Mouse (Mus musculus) liver, embryonic 14.5 days (tissue): ENCODE measurements around the gene Arhgap24. TPM values are rescaled to one million over a fixed set of nuclear protein-coding genes. Genes with fewer than 3 reads are reported as not detected.

Experiments
- ATAC-seq: fragments of 200-750 bp; cut with Nextera tagmentation; 2 replicates; pipeline ENCODE4 v1.8.0; 2017; ENCODE audit warnings: moderate number of reproducible peaks, mild to moderate bottlenecking, moderate library complexity; ENCODE audit not compliant: insufficient read depth
- DNase-seq, 3 experiments: peaks; one replicate each; pipeline ENCODE4 v3.0.0-alpha.2; 2012 to 2013; ENCODE audit warnings: low read depth in 3 of 3, low spot score in 3 of 3
- H3K27ac ChIP-seq: fragments of 300-500 bp; sonication (generic); 2 replicates; pipeline ENCODE4 v1.5.1; 2014; ENCODE audit warnings: moderate library complexity, mild to moderate bottlenecking, control low read depth, inconsistent platforms
- H3K27me3 ChIP-seq: fragments of 300-500 bp; sonication (generic); 2 replicates; pipeline ENCODE4 v1.6.1; 2014; ENCODE audit warnings: mild to moderate bottlenecking, low read length, moderate library complexity; ENCODE audit not compliant: control insufficient read depth, insufficient read depth
- H3K36me3 ChIP-seq: fragments of 300-500 bp; sonication (generic); replicated peaks from 2 replicates; pipeline ENCODE4 v1.6.1; 2014; ENCODE audit warnings: low read depth; ENCODE audit not compliant: control insufficient read depth, insufficient read depth
- H3K4me1 ChIP-seq, 2 experiments: fragments of 200-500 bp in 1 of 2; fragments of 300-500 bp in 1 of 2; sonication (generic) in 1 of 2; replicated peaks; 2 replicates each; pipeline ENCODE4 v1.6.1; 2012 to 2014; ENCODE audit warnings: antibody characterized with exemption in 1 of 2, inconsistent platforms in 1 of 2, low read length in 1 of 2; ENCODE audit not compliant: control insufficient read depth in 2 of 2, insufficient read depth in 2 of 2
- H3K4me2 ChIP-seq: fragments of 300-500 bp; sonication (generic); 2 replicates; pipeline ENCODE4 v1.6.1; 2014; ENCODE audit warnings: low read depth, mild to moderate bottlenecking, control low read depth, moderate library complexity
- H3K4me3 ChIP-seq, 2 experiments: fragments of 200-500 bp in 1 of 2; fragments of 300-500 bp in 1 of 2; sonication (generic) in 1 of 2; 2 replicates each; pipeline ENCODE4 v1.5.1; 2012 to 2014; ENCODE audit warnings: low read depth in 2 of 2, low read length in 2 of 2, mild to moderate bottlenecking in 2 of 2, control low read depth in 1 of 2, inconsistent platforms in 1 of 2, moderate library complexity in 1 of 2; ENCODE audit not compliant: insufficient read depth in 1 of 2
- H3K9ac ChIP-seq: fragments of 300-500 bp; sonication (generic); replicated peaks from 2 replicates; pipeline ENCODE4 v1.6.1; 2014; ENCODE audit warnings: mild to moderate bottlenecking, control low read depth, moderate library complexity
- H3K9me3 ChIP-seq: fragments of 300-500 bp; sonication (generic); 2 replicates; pipeline ENCODE4 v1.6.1; 2016; ENCODE audit warnings: low read length, mixed read lengths; ENCODE audit not compliant: control insufficient read depth
- CTCF ChIP-seq: IDR thresholded peaks from 2 replicates; pipeline ENCODE4 v1.5.1; 2016; ENCODE audit warnings: antibody characterized with exemption, low read depth, control low read depth
- EP300 ChIP-seq: IDR thresholded peaks from 2 replicates; pipeline ENCODE4 v1.6.1; 2016; ENCODE audit warnings: antibody characterized with exemption, low read depth
- WGBS: fragments of 180-500 bp; shearing (Covaris S2); extraction: QIAGEN DNeasy Blood & Tissue Kit; methylation state at CpG from one replicate; pipeline ENCODE4 v1.1.7; 2014; ENCODE audit not compliant: insufficient replicate concordance; 5-methylcytosine and 5-hydroxymethylcytosine counted together
- polyA plus RNA-seq, 2 experiments: library from polyadenylated mRNA; depleted of rRNA in 1 of 2; stranded (reverse) in 1 of 2; unstranded in 1 of 2; fragments of >200 nt; fragmentation: Nextera tagmentation in 1 of 2; extraction: Ambion mirVana in 1 of 2; gene quantifications; 2 replicates each; pipeline versions ENCODE4 v1.2.1 to v1.2.3; 2012 to 2014

Gene Arhgap24
- polyA plus RNA-seq, 2 experiments: 1.8 to 2.1 TPM

DNA sequence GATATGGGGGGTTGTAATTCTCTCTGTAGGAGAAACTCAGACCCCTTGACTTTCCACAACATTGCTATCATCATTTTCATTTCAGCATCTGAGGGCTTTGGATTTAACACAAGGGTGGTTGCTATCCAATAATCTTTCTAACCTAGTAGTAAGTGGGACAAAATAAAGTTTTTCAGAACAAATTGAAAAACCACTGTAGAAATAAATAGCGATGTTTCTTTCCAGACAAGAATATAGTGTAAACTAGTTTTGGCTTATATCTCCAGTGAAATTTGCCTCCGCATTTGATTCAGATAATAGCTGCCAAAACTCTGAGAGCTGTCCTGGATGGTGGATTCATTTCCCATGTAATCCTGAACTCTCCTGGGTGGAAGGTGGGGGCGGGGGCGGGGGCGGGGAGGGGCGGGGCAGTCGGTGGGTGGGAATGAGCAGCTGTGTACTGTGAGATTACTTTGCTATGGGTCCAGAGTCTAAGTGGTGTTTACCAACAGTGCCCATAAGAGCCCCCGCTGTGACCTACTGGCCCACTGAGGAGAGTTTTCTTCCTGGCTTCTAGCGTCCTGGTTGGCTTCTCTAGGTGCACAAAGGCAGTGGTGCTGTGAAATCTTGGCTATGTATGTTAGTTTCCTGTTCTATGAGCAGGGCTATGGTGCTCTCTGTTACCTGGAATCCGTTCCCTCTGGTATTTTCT lies 2.2 kb downstream of the Arhgap24 start:
- no peak for DNase-seq
- no peaks in the 10 kb centered on the region for H3K36me3 ChIP-seq
- no peak overlapping the region for H3K4me3 ChIP-seq
- no peak for TF ChIP-seq EP300
- no peak for TF ChIP-seq CTCF
- H3K27ac ChIP-seq: no peak overlapping the region
- no peaks in the 10 kb centered on the region for H3K9me3 ChIP-seq
- peak; percentile 63 for ATAC-seq
- no peaks in the 10 kb centered on the region for H3K4me1 ChIP-seq
- peak overlapping the region; percentile 32; the same call in 1 of the 2 replicates for H3K4me2 ChIP-seq
- H3K27me3 ChIP-seq: no peaks in the 10 kb centered on the region
- 36% methylated on average over 10 of the region's 10 CpGs for WGBS
- H3K9ac ChIP-seq: no peak overlapping the region

DNA sequence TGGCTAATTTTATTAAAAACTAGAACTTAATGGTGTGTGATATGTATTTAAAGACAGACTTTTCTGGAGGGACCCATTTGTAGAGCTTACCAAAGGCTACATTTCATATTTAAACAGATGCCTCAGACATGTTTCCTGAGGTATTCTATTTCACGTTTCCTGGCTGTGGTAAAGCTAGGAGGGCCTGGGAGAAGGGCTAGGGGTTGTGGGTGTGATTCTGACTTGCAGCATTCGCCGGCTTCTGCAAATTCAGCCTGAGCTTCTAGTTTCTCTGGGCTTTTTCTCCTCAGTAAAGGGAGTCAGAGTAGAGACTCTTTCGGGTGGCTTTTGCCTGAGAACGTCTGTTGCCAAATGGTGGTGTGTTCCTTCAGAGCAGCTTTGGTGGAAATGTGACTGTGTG lies 10.4 kb downstream of the Arhgap24 start:
- no peaks in the 10 kb centered on the region for H3K36me3 ChIP-seq
- TF ChIP-seq EP300 (no peak), CTCF (no peak)
- no peak overlapping the region for H3K9ac ChIP-seq
- no peaks in the 10 kb centered on the region for H3K9me3 ChIP-seq
- DNase-seq (no peak), ATAC-seq (no peak)
- WGBS: 20% methylated on average over 5 of the region's 5 CpGs
- no peak overlapping the region for H3K27ac ChIP-seq
- H3K4me2 ChIP-seq: no peak overlapping the region
- no peaks in the 10 kb centered on the region; a peak in 1 of 4 replicates for H3K4me1 ChIP-seq
- H3K27me3 ChIP-seq: no peaks in the 10 kb centered on the region
- H3K4me3 ChIP-seq: no peak overlapping the region

DNA sequence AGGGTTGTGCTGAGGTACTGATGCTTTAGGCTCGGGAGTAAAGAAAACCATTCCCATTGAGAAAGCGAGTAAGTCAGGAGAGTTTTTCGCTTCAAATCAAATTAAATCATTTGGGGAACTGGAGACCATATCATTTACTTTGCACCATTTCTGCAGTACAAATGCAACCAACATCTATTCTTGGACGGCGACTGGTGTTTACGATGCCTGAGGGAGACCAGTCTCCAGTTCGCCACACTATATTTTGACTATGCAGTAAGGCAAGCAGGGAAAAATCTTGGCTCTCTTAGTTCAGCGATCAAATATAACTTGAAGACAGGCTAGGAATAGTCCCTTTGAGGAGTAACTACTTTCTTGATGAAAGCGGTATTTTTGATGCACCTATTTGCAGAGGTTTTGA lies 11.0 kb downstream of the Arhgap24 start:
- 69% methylated on average over 9 of the region's 9 CpGs for WGBS

DNA sequence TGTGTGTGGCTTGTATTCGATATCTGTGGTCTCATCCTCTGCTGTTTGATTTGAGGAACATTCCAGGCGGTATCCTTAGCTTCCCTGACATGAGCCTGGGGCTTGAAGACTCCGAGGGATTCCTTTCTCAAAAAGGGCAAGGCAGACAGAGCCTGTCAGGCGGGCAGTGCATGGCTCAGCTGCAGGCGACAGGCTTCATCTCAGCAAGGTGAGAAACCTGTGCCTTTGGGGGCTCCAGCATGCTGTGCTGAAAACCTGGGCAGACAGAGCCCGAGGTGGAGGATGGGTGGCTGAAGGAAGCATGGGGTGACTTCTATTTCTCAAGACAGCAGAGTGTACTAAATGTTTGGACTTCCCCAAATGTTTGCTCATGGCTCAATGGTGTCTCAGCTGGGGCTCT lies 13.6 kb downstream of the Arhgap24 start:
- no peaks in the 10 kb centered on the region for H3K9me3 ChIP-seq
- H3K4me1 ChIP-seq: peaks cover 0 to 4% of the 10 kb centered on the region in 2 experiments; a peak in 2 of 4 replicates
- no peak overlapping the region for H3K4me2 ChIP-seq
- no peak for TF ChIP-seq CTCF
- TF ChIP-seq EP300: no peak
- H3K9ac ChIP-seq: no peak overlapping the region
- H3K4me3 ChIP-seq: no peak overlapping the region
- ATAC-seq (no peak), DNase-seq (no peak)
- no peak overlapping the region for H3K27ac ChIP-seq
- H3K36me3 ChIP-seq: no peaks in the 10 kb centered on the region
- WGBS: 51% methylated on average over 6 of the region's 6 CpGs
- H3K27me3 ChIP-seq: no peaks in the 10 kb centered on the region

More for the DNA sequence above, 11.0 kb downstream of the Arhgap24 start:
- Histone ChIP-seq H3K4me2 (no peak overlapping the region), H3K27me3 (no peaks in the 10 kb centered on the region), H3K36me3 (no peaks in the 10 kb centered on the region), H3K4me3 (no peak overlapping the region), H3K9me3 (no peaks in the 10 kb centered on the region), H3K4me1 (no peaks in the 10 kb centered on the region; a peak in 1 of 4 replicates), H3K9ac (no peak overlapping the region), H3K27ac (no peak overlapping the region)
- no peak for TF ChIP-seq CTCF
- no peak for TF ChIP-seq EP300
- DNase-seq (no peak), ATAC-seq (no peak)

DNA sequence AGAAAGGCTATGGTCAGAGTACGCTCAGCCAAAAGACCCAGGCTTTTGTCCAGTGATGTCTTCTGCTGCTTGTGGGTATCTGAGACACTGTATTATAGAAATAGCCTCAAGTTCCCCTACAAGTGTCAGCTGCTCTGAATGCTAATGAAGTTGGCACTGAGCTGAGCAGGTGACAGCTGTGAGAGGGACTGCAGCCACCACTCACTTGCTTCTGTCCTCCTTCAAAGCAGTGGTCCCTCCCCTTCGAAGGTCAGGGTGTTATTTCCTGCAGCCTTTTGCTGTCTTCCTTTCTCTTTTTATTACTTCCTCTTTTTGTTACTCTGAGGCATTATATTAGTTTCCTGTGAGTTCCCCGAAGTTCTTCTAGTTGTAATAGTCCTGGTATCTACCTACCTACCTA lies 16.0 kb downstream of the Arhgap24 start:
- Histone ChIP-seq H3K27ac (no peak overlapping the region), H3K9me3 (no peaks in the 10 kb centered on the region), H3K27me3 (no peaks in the 10 kb centered on the region), H3K4me2 (no peak overlapping the region), H3K9ac (no peak overlapping the region), H3K4me1 (peaks cover 0 to 4% of the 10 kb centered on the region in 2 experiments; a peak in 2 of 4 replicates), H3K4me3 (no peak overlapping the region), H3K36me3 (no peaks in the 10 kb centered on the region)
- ATAC-seq (no peak), DNase-seq (no peak)
- TF ChIP-seq CTCF: no peak
- TF ChIP-seq EP300: no peak
- 39% methylated on average over 3 of the region's 3 CpGs for WGBS
